22 mouse cellular contexts compared by ENCODE assay signal in the genomic region with DNA sequence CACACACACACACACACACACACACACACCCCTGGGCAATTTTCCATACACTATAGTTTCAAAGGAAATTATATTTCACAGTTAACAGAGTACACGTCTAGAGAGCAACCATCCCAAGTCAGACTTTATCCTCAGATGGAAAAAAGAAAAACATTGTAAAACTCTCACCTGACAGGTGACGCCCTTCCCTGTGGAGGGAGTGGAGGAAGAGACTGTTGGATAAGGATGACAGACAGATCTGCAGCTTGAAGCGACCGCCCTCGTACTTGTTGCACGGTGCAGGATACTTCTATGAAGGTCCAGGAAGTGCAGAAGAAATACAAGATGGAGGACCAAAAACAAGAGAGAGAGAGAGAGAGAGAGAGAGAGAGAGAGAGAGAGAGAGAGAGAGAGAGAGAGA.
"Had no signal": no experiment of that assay in that cellular context is flagged by ENCODE, and none has a peak within 500 bp of the region (broad histone marks: within the 10 kb centered on the region; RNA-seq: fewer than 3 reads in every experiment).

No protein-coding gene starts in this region.

- H3K9ac ChIP-seq: kidney, embryonic 15.5 days; liver, embryonic 15.5 days; lung, embryonic 15.5 days; midbrain, embryonic 12.5 days; neural tube, embryonic 13.5 days had no signal

- H3K27me3 ChIP-seq: kidney, embryonic 15.5 days; liver, embryonic 15.5 days; lung, embryonic 15.5 days; neural tube, embryonic 13.5 days had no signal

- H3K27ac ChIP-seq: left cerebral cortex, adult 2 months; lung, embryonic 15.5 days; midbrain, embryonic 12.5 days; neural tube, embryonic 13.5 days had no signal

- H3K36me3 ChIP-seq: kidney, embryonic 15.5 days; liver, embryonic 15.5 days; lung, embryonic 15.5 days; midbrain, embryonic 12.5 days had no signal

- H3K4me2 ChIP-seq: kidney, embryonic 15.5 days; liver, embryonic 11.5 days; liver, embryonic 15.5 days; lung, embryonic 15.5 days; midbrain, embryonic 12.5 days; neural tube, embryonic 13.5 days had no signal

- H3K9me3 ChIP-seq: kidney, embryonic 15.5 days; liver, embryonic 15.5 days; lung, embryonic 15.5 days; midbrain, embryonic 12.5 days; neural tube, embryonic 13.5 days had no signal

- DNase-seq: kidney, adult 11 months; kidney, adult 8-10 months; kidney, postnatal 14 days; kidney, postnatal 4 days; layer of hippocampus, adult 9-11 months; layer of hippocampus, postnatal 36 days; lung, adult 18-20 months; lung, postnatal 14 days; retina, postnatal 1 day; right cerebral cortex, postnatal 25 days; thymus, adult 2 months; thymus, postnatal 14 days; thymus, postnatal 4 days had no signal

- H3K4me3 ChIP-seq: kidney, embryonic 15.5 days; left cerebral cortex, adult 2 months; liver, embryonic 15.5 days; lung, embryonic 15.5 days; midbrain, embryonic 12.5 days; myocyte; neural tube, embryonic 13.5 days had no signal

- ATAC-seq: midbrain, embryonic 16.5 days had no signal
